Mouse (Mus musculus) T-helper 1 cell (primary cell): ENCODE measurements around the gene Gtdc1.

ENCODE experiments used
- in situ Hi-C: fragments of 300-600 bp; cut with MboI, MseI; formaldehyde crosslinking; loops from one replicate; pipeline ENCODE4 v1.15.1; 2025; ENCODE audit warnings: high pct_unique_total_duplicates

The Gtdc1 gene

GRCm38 (mm10) chr2:44526110-44527032, 401.1 kb downstream of the Gtdc1 start:
- in situ Hi-C loops = no loop called here

- in situ Hi-C loops = no loop called here
Observed at GRCm38 (mm10) chr2:44525187-44525919, 402.1 kb downstream of the Gtdc1 start.

GRCm38 (mm10) chr2:44519236-44519635, 408.2 kb downstream of the Gtdc1 start:
- in situ Hi-C loops = no loop called here

DNA sequence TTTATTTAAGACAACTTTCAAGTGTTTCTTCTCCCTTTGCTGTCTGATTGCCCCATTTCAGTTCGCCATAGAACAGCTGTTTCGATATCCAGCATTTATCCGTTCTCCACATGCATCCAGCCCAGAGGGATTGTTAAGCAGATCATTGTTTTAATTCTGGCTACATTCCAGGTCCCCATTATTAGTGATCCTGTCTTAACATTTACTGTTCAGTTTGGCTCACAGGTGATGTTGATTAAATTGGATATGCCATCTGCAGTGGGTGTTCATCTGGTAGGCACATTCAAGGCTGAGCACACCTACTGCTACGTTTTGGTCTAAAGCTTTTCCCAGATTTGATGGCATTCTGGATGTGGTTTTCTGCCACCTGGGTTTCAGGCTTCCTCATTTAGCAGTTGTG, 409.4 kb downstream of the Gtdc1 start:
- in situ Hi-C loops = no loop called here
